Mouse (Mus musculus): ENCODE data around the gene Adh6b. TPM values are rescaled to one million over a fixed set of nuclear protein-coding genes. Genes with fewer than 3 reads are reported as not detected.

The Adh6b gene
- polyA plus RNA-seq, 1 experiment from 2014 or later: 0.79 TPM

DNA sequence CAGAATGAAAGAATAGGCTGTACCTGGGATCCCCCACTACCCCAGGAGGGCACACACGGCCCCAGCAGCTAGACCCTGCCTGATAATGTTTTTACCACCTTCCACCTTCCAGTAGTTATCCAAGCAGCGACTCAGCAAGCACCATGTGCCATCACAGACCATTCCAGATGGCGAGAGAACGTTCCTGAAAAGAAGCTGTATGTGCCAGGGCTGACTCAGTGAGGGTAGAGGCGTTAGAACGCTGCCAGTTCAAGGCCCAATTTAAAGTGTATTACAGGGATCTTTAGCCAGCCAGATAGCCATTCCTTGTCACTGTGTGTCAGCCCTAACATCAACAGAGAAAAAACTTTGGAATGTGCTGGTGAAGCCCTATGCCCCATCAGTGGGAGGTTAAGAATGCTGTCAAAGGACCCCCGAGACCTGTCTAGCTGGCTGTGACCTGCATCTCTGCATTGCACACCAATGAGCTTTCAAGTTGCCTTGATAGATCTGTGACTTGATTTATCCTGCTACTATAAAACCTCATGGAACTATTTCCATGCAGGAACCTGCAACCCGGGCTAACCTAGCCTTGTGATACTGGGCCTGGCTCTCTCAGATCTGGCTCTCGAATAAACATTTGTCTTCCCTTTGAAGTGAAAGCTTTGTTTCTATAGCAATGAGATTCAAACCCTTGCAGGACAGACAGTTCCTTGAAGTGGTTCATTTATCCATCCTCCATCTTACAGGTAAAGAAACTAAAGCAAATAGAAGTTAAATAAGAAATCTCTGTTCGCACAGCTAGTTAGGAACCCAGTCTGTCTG, 35.9 kb upstream of the Adh6b start:
- 47% methylated on average over 10 of the region's 10 CpGs for WGBS
- Histone ChIP-seq H3K9me3 (ENCODE audit: control insufficient read depth, low read length) (no peaks in the 10 kb centered on the region), H3K27me3 (ENCODE audit: control insufficient read depth, insufficient read depth, low read length) (no peaks in the 10 kb centered on the region), H3K4me1 (replicated peaks; ENCODE audit: control insufficient read depth, insufficient read depth) (no peaks in the 10 kb centered on the region), H3K4me2 (replicated peaks; ENCODE audit: low read depth) (no peak overlapping the region), H3K27ac (replicated peaks) (peak overlapping the region; percentile 13; the same call in 1 of the 2 replicates), H3K36me3 (ENCODE audit: control insufficient read depth, insufficient read depth, low read length) (no peaks in the 10 kb centered on the region), H3K9ac (ENCODE audit: low read length) (no peak overlapping the region), H3K4me3 (ENCODE audit: low read depth, low read length) (no peak overlapping the region)
- ATAC-seq (ENCODE audit: low FRiP score, low TSS enrichment) (no peak), DNase-seq (ENCODE audit: low spot score) (peak; percentile 29)
- no peak for TF ChIP-seq CTCF (IDR thresholded peaks at IDR 0.05; ENCODE audit: low read depth)
- TF ChIP-seq EP300 (optimal IDR thresholded peaks at IDR 0.05): no peak

DNA sequence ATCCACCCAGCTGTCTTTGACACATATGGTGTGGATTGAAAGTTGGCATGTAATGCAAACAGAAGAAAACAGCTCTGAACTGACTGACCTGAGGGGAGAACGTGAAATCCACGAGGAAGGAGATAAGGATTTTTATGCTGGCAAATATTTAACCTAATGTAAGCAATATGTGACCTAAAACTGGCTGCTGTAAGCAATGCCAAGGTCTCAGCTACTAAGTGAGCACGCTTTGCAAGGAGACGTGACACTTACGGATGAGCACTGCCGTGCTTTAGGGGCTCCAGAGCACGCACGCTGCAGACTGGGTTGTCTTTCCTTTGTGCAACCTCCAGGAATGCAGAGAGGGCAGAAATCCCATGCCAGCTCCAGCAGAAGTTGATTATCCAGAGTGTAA, 35.3 kb upstream of the Adh6b start:
- Histone ChIP-seq H3K27me3 (ENCODE audit: control insufficient read depth, insufficient read depth, low read length) (no peaks in the 10 kb centered on the region), H3K4me3 (ENCODE audit: low read depth, low read length) (no peak overlapping the region), H3K27ac (replicated peaks) (no peak overlapping the region), H3K4me1 (replicated peaks; ENCODE audit: control insufficient read depth, insufficient read depth) (no peaks in the 10 kb centered on the region), H3K9ac (ENCODE audit: low read length) (no peak overlapping the region), H3K36me3 (ENCODE audit: control insufficient read depth, insufficient read depth, low read length) (no peaks in the 10 kb centered on the region), H3K9me3 (ENCODE audit: control insufficient read depth, low read length) (no peaks in the 10 kb centered on the region), H3K4me2 (replicated peaks; ENCODE audit: low read depth) (peak overlapping the region; percentile 25; the same call in 1 of the 2 replicates)
- WGBS: 9% methylated on average over 8 of the region's 8 CpGs
- peak; percentile 27 for DNase-seq (ENCODE audit: low spot score)
- no peak for TF ChIP-seq EP300 (optimal IDR thresholded peaks at IDR 0.05)
- TF ChIP-seq CTCF (IDR thresholded peaks at IDR 0.05; ENCODE audit: low read depth): no peak
- ATAC-seq (ENCODE audit: low FRiP score, low TSS enrichment): peak; percentile 43

DNA sequence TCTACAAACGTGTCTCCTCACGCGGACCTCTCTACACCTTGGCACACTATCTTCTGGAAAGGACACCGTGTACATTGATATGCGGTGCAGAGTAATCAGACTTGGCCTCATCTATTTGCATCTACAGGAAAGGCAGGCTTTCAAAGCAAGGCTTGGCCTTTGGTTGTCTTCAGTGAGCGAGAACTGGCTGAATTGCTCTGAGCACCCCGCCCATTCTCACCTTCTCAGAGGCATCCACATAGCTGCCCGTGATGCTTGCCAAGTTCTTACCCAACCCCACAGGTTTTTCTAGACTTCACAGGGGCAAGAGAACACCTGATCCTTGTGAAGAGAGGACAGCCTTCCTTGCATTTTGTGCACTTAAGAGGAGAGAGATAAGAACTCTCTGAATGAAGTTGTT, 31.7 kb upstream of the Adh6b start:
- no peak overlapping the region for H3K9ac ChIP-seq (ENCODE audit: low read length)
- no peaks in the 10 kb centered on the region for H3K27me3 ChIP-seq (ENCODE audit: control insufficient read depth, insufficient read depth, low read length)
- no peak overlapping the region for H3K4me2 ChIP-seq (replicated peaks; ENCODE audit: low read depth)
- TF ChIP-seq EP300 (optimal IDR thresholded peaks at IDR 0.05) (peak; percentile 68), CTCF (IDR thresholded peaks at IDR 0.05; ENCODE audit: low read depth) (no peak)
- peak; percentile 61; the same call in 1 of the 2 replicates for ATAC-seq (ENCODE audit: low FRiP score, low TSS enrichment)
- H3K9me3 ChIP-seq (ENCODE audit: control insufficient read depth, low read length): no peaks in the 10 kb centered on the region
- DNase-seq (ENCODE audit: low spot score): peak; percentile 45
- 64% methylated on average over 8 of the region's 8 CpGs for WGBS
- no peaks in the 10 kb centered on the region for H3K4me1 ChIP-seq (replicated peaks; ENCODE audit: control insufficient read depth, insufficient read depth)
- H3K27ac ChIP-seq (replicated peaks): peak overlapping the region; percentile 19
- no peaks in the 10 kb centered on the region for H3K36me3 ChIP-seq (ENCODE audit: control insufficient read depth, insufficient read depth, low read length)
- no peak overlapping the region for H3K4me3 ChIP-seq (ENCODE audit: low read depth, low read length)

DNA sequence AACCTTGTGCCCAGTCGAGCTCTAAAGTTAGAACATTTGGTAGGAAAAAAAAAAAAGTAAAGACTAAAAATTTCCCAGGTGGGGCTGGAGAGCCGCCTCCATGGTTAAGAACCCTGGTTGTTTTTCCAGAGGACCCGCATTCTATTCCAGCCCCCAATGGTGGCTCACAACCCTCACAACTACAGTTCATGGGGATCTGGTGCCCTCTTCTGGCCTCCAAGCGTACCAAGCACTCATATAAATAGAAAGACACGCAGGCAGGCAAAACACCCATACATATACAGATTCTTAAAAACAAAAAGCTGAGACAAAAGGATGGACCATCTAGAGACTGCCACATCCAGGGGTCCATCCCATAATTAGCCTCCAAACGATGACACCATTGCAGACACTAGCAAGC, 30.6 kb upstream of the Adh6b start:
- Histone ChIP-seq H3K27ac (replicated peaks) (peak overlapping the region; percentile 19; the same call in 1 of the 2 replicates), H3K4me3 (ENCODE audit: low read depth, low read length) (no peak overlapping the region), H3K4me2 (replicated peaks; ENCODE audit: low read depth) (no peak overlapping the region), H3K9ac (ENCODE audit: low read length) (no peak overlapping the region), H3K36me3 (ENCODE audit: control insufficient read depth, insufficient read depth, low read length) (no peaks in the 10 kb centered on the region), H3K27me3 (ENCODE audit: control insufficient read depth, insufficient read depth, low read length) (no peaks in the 10 kb centered on the region), H3K4me1 (replicated peaks; ENCODE audit: control insufficient read depth, insufficient read depth) (no peaks in the 10 kb centered on the region), H3K9me3 (ENCODE audit: control insufficient read depth, low read length) (no peaks in the 10 kb centered on the region)
- ATAC-seq (ENCODE audit: low FRiP score, low TSS enrichment) (no peak), DNase-seq (ENCODE audit: low spot score) (no peak)
- TF ChIP-seq CTCF (IDR thresholded peaks at IDR 0.05; ENCODE audit: low read depth) (peak; percentile 65), EP300 (optimal IDR thresholded peaks at IDR 0.05) (no peak)
- 87% methylated on average over 6 of the region's 6 CpGs for WGBS

DNA sequence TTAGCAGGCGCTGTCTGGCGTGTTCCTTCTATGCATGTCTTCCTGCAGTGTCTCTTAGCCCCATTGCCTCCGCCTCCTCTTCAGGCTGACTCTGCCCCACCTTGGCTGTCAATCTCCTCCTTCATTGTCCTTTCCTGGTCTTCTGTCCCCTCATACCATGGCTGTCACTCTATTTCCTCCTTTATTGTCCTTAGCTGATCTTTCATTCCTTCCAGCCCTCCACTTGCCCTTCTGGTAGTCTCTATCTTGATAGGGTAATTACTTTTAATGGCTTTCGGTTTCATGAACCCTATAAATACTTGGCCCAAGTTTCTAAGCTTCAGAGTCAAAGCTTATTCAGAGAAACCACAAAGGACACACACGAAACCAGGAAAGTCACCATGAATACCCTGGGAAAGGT, 28.6 kb upstream of the Adh6b start, which contains the start of gene Adh6a:
Gene Adh6a, plus strand, starts transcription at position 322 of the 400 bp plus-strand sequence.
- H3K9me3 ChIP-seq (ENCODE audit: control insufficient read depth, low read length): no peaks in the 10 kb centered on the region
- no peak within 1 kb of the TSS for H3K9ac ChIP-seq (ENCODE audit: low read length)
- H3K27ac ChIP-seq (replicated peaks): no peak within 1 kb of the TSS
- WGBS: 86% methylated on average over 5 of the region's 5 CpGs
- ATAC-seq (ENCODE audit: low FRiP score, low TSS enrichment) (no peak), DNase-seq (ENCODE audit: low spot score) (no peak)
- H3K27me3 ChIP-seq (ENCODE audit: control insufficient read depth, insufficient read depth, low read length): no peaks in the 10 kb centered on the region
- no peak within 1 kb of the TSS for H3K4me3 ChIP-seq (ENCODE audit: low read depth, low read length)
- H3K4me2 ChIP-seq (replicated peaks; ENCODE audit: low read depth): no peak within 1 kb of the TSS
- TF ChIP-seq EP300 (optimal IDR thresholded peaks at IDR 0.05) (no peak), CTCF (IDR thresholded peaks at IDR 0.05; ENCODE audit: low read depth) (no peak)
- no peaks in the 10 kb centered on the region for H3K4me1 ChIP-seq (replicated peaks; ENCODE audit: control insufficient read depth, insufficient read depth)
- H3K36me3 ChIP-seq (ENCODE audit: control insufficient read depth, insufficient read depth, low read length): no peaks in the 10 kb centered on the region

DNA sequence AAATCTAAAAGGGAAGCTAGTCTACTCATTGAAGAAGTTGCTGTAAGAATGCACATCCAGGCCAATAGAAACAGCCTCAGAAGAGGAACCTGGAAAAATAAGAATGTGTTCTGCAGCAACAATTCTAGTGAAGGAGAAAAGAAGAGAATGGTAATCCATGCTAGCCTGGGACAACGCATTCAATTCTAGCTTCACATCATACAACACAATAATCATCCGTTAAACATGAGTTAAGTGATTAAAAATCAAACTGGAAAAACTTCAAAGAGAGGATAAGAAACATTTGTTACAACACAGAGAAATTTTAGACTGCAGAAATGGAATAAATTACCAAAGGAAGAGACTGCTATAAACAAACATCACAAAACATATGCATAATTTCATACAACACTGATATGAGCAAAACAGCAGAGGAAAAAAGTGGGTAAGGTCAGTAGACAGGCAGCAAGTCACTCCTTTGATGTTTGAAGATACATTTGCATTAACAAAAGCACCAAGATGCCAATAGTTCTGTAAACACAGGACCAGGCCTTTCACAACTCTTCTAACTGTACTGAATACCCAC, 24.6 kb upstream of the Adh6b start:
- Histone ChIP-seq H3K27me3 (ENCODE audit: control insufficient read depth, insufficient read depth, low read length) (no peaks in the 10 kb centered on the region), H3K27ac (replicated peaks) (no peak overlapping the region), H3K36me3 (ENCODE audit: control insufficient read depth, insufficient read depth, low read length) (no peaks in the 10 kb centered on the region), H3K4me2 (replicated peaks; ENCODE audit: low read depth) (no peak overlapping the region), H3K4me3 (ENCODE audit: low read depth, low read length) (no peak overlapping the region), H3K9me3 (ENCODE audit: control insufficient read depth, low read length) (no peaks in the 10 kb centered on the region), H3K9ac (ENCODE audit: low read length) (no peak overlapping the region), H3K4me1 (replicated peaks; ENCODE audit: control insufficient read depth, insufficient read depth) (no peaks in the 10 kb centered on the region)
- no peak for DNase-seq (ENCODE audit: low spot score)
- no peak for ATAC-seq (ENCODE audit: low FRiP score, low TSS enrichment)
- WGBS: 66% methylated on average over 2 of the region's 2 CpGs
- TF ChIP-seq CTCF (IDR thresholded peaks at IDR 0.05; ENCODE audit: low read depth) (no peak), EP300 (optimal IDR thresholded peaks at IDR 0.05) (no peak)

All from stomach, postnatal 0 days (tissue).